Mouse (Mus musculus) layer of hippocampus, adult 11-12 months (tissue): ENCODE measurements around the gene Topors.

ENCODE experiments used
- DNase-seq: peaks from one replicate; pipeline ENCODE4 v3.0.0; 2022; ENCODE audit warnings: low spot score

The Topors gene

DNA sequence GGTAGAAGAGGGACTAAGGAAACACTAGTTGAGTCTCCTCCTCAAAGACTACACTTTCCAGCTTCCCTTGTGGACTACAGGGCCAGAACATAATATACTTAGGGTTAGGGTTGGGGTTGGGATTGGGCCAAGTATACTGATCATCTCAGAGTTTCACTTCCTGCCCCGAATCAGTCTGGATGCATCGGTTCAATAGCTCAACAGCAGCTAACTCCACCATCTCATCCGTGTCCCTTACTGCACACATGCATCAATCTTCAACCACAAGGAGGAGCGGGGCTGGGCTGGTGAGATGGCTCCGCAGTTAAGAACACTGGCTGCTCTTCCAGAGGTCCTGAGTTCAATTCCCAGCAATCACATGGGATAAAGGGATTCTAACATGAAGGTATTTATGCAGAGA is 18.7 kb downstream of the Topors start:
- no peak for DNase-seq

DNA sequence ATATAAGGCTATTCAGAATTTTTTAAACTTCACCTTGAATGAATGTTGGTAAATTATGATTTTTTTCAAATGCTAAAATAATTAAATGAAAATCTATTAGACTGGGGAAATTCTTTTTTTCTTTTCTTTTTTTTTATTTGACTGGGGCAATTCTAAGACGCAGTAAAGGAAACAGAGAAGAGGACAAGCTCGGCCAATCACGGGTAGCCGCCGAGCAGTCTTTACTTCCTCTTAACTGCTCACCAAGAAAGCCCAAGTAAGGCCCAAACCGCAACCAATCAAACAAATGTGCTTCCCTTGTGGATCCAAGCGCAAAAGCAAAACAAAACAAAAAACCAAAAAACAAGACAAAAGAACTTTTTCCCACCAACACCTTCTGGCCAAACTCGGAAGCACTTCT is 25.6 kb downstream of the Topors start:
- DNase-seq = no peak

DNA sequence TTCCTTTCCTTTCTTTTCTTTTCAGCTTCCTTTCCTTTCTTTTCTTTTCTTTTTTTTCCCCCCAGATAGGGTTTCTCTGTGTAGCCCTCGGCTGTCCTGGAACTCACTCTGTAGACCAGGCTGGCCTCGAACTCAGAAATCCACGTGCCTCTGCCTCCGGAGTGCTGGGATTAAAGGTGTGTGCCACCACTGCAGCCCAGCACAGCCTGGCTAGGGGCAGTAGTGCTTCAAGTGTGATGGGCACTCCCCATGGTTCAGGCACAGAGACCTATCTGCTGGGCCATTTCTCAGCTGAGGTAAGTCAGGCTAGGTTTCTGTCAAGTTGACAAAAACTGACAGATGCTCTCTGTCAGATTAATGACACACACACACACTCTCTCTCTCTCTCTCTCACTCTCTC is 26.6 kb downstream of the Topors start:
- DNase-seq = no peak

DNA sequence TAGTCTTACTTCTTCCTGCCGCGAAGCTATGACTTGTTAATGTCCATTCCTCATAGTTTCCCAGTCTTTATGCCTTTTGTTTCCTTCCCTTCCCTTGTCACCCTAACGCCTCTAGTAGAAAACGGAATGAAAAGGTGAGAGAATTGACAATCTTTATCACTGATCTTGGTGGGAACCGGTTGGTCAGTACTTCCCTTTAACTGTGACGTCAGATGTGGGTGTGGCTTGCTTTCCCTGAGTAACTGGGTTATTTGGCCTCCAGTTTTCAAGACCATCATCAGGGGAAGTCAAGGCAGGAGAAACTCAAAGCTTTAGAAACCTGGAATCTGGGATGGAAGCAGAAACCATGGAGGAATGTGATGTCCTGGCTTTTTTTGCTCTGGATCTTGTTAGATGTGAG is 27.7 kb downstream of the Topors start:
- no peak for DNase-seq

DNA sequence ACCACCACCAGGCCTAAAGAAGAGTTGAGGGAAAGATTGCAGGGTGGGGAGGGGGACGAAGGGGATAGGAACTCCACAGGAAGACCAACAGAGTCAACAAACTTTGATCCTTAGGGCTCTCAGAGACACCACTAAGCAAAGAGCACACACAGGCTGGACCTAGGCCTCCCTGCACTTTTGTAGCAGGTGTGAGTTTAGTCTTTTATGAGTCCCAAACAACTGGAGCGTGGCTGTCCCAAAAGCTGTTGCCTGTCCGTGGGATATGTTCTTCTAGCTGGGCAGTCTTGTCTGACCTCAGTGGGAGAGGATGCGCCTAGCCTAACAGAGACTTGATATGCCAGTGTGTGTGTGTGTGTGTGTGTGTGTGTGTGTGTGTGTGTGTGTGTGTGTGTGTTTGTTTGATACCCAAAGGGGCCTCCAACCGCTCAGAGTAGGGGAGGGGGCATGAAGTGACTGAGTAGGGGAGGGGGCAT is 29.3 kb downstream of the Topors start:
- DNase-seq = no peak

DNA sequence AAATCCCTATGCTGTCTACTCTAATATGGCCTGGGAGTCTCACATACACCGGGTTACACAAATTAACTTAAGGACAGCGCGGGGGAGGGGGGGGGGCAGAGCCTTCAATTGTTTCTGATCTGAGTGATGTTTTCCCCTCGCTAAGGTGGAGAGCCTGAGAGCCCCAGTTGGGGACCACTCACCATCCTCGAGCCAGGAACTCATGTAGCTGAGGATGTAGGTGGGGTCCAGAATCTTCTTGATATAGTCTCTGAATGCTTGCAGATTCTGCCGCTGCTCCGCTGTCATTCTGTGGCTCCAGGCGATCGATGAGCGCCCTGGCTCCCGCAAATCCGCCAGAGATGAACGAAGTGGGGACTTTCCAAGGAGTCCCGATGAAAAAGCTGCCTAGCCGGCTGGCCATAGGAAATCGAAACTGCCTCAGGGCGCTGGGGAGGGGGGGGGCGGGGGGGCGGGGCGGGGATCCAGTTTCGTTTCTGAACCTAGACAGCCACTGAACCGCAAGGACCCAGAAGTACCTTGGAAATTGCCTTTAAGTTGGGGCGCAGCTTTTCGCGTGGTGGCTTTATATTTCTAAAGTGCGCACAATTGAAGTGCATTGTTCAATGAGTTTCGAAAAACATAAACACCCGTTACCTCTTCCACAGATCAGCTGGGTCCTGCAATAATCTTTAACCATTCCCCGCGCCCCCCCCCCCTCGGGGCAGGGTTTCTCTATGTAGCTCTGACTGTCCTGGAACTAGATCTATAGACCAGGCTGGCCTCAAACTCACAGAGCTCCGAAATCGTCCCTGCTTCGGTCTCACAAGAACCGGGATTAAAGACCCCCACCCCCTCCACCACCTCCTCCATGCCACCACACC is 30.0 kb downstream of the Topors start, which contains the start of gene Ddx58:
Gene Ddx58 (minus strand): TSS at position 420 of the 863 bp plus-strand sequence.
- peak; percentile 14 for DNase-seq

DNA sequence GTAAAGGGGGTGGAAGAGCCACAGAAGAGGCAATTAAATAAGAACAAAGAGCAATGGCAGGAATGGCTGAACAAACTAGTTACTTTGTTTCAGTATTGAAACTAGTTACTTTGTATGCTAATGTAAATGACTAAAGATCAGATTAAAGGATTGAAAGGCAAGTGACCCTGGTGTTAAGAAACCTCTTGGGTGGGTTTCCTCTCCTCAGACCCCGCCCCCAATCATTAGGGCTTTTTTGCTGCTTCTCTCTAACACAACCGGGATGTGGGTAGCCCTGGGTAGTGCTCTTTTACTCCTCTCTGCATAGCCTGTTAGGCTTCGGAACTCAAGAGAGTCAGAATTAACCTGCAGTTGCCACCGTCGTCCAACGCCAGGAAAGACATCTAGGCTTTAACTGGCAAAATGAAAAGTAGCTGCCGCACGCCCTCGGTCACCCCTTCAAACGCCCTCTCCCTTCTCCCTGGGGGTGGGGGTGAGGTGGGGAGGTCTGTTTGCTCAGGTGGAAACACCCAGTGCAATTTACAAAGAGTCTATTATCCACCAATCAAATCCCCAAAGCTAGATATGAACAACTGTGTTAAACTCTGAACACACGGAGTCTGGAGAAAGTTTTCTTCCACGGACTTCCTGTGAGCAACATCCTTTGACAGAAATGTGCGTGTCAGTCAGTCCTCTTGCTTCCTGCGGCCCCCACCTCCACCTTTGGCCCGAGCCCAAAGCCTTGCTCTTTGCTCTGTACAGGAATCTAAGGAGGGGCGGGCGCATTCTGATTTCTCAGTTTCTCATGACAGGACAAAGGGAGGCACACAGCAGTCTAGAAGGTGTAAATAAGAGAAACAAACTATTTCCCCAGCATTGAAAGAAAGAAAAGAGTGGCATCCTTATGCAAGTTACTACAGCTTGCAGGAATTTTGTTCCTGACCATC is 30.9 kb downstream of the Topors start:
- DNase-seq = peak; percentile 15

DNA sequence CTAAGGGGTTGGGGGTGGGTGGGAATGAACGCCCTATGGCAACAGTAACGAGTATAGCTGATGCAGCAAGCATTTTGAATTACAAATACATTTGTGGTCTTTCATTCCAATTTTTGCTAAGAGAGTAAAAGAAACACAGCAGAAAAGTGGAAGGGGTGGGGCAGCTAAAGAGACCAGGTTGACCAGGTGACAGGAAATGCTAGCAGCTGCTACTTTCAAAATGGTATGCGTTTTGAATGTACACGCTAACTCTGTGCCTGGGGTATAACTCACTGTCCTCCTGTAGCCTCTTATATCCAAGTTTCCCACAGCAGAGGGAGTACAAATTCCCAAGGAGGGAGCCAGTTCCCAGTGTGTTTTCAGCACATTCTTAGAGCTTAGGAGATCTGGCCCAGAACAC is 32.8 kb downstream of the Topors start:
- no peak for DNase-seq

DNA sequence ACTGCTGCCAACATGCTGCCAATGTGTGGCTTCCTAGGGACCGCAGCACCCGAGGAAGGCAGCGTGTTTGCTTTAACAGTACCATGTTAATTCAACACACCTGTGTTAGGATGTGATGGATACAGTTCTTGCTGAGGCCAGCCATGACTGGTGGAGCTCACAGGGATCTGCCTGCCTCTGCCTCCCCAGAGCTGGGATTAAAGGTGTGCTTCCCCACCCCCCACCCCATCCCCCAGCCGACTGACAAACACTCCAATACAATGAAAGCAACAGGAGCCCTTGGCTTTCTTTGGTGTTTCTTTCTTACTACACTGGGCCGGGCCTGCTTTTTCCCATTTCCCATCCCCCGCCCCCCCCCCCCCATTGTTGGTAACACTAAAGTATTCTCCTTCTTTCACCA is 35.4 kb downstream of the Topors start:
- no peak for DNase-seq

DNA sequence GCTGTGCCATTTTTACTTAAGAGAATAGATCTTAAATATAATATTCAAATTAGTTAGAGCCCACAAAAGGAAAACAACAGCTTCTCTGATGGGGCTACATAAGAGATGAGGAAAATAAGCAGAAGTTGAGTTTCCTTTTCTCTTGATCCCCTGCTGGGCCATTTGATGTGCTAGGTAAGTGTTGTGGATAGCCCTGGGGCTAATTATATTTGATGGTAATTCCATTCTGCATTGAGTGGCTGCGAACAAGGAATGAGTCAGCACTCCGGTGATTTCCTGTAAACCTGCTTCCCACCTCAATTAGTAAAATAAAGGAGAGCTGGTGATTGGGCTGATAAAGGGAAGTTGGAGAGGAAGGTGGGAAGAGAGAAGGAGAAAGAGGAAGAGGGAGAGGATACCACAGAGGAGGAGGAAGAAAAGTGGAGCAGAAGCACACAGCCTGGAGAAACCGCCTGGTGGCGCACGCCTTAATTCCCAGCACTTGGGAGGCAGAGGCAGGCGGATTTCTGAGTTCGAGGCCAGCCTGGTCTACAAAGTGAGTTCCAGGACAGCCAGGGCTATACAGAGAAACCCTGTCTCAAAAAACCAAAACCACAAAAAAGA is 36.5 kb downstream of the Topors start:
- DNase-seq = no peak

DNA sequence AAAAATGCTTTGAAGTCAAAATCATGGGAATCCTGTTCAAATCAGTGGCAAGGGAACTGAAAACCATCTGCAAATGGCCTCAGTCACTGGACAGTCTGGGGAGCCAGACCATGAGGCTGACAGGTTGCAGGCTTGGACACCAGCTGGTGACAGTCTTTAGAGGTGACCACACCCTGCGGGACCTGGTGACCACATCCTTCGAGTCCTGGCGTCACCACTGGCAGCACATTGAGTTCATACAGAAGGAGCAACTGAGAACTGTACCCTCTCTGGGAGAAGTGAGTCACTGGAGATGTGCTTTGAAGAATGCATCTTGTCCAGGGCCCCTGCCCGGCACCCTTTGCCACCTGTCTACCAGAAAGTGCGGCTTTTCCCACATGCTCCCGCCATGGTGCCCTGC is 39.9 kb downstream of the Topors start:
- DNase-seq = no peak

DNA sequence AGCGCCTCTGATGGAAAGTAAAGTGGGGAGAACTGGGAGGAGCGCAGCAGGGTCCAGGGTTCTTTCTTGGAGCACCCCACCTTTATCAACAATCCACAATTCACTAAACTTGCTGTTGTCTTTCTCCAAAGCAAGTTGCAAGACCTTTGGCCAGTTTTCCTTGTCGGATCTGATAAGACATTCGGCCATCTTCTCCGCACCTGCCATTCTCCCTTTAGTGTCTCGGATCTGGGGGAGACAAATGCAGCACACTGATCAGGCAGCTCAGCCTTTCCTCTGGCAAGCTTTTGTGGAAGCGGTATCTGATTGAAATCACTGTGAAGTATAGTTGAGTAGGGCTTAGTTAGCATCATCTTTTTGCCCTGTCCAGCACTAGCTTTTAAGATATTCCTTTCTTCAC is 41.8 kb downstream of the Topors start:
- DNase-seq = no peak

DNA sequence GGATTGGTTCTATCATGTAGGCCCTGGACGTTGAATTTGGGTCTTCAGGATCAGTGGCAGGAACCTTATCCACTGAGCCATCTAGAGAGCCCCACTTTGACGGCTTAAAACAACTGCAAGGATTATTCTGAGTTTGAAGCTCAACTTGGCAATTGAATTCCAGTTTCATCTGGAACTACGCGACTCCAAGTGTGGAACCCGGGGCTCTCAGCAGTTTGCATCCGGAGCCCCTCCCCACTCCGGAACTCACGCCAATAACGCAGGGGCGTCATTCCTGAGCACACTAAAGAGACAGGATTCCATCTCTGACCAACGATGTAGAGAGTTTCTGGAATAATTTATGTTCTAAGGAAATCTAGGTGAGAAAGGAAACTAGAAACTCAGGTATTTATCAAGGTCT is 42.5 kb downstream of the Topors start:
- DNase-seq = no peak

DNA sequence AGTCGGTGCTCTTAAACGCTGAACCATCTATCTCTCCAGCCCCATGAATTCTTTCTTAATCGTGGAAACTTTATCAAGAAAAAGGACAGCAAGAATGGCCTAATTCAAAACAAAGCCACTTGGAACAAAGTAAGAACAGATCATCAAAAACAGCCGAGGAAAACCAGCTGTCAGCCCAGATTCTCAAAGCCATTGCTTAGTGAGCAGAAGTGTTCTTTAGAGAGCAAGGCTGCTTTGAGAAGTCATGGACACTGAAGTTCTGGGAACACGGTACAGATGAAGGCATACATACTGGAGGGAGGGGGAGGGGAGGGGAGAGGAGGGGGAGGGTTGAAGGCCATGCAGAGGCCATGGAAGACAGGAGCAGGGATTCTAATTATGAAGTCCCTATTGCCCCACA is 43.6 kb downstream of the Topors start:
- DNase-seq = no peak

DNA sequence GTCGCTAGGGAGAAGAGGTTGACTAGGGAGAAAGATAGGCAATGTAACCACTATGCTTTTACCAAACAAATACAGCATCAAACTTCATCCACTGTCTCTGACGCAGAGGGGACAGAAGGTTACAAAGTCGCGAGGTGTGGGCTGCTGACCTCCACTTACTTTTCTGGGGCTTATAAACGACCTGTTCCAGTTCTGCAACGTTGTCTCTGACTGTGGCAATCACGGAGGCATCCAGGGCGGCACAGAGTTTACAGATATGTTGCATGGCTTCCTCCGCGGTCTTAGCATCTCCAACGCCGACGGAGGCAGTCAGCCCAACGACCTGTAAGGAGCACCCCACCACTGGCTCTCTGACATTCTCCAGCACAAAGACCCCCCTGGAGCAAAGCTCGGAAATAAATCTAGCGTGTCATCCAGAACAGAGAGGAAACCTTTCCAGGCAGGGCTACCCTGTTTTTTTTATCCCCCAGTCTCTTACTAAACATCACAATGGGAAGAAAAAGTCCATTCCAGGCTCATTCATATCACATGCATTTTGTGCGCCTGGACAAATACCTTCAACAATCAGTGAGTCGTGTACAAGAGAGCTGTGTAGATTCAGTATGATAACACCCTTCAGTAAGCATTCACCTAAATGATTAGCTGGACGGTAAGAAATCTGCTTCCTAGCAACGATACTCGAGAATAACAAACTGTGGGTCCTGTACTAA is 47.6 kb downstream of the Topors start:
- no peak for DNase-seq

DNA sequence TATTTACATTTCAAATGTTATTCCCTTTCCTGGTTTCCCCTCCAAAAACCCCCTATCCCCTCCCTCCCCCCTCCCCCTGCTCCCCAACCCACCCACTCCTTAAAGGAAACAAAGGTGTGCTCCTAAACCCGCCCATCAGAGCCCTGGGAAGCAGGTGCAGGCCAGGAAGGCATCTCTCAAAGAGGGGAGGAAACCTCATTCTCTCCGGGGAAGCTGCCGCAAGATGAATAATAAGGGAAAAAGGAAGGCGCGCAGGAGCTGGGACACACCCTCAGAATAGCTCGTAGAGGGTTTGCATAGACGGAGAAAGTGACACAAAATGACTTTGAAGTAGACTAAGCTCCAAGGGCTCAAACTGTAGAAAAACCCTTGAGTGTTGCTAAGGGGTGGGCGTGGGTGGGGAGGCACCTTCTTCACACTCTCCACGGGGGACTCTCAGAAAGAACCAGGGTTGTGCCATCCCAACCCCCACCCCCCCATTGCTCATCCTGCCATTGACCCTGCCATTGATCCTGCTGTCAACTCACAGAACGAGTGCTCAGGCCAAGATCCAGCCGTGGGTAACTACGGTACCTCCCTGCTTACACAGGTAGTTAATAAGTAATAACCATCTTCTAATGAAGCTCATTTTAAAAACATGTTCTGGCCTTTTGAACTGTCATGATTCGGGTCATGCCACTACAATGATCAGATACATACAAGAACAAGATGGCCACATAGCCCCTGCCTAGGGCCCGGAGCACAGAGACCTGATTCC is 48.5 kb downstream of the Topors start:
- DNase-seq = no peak

DNA sequence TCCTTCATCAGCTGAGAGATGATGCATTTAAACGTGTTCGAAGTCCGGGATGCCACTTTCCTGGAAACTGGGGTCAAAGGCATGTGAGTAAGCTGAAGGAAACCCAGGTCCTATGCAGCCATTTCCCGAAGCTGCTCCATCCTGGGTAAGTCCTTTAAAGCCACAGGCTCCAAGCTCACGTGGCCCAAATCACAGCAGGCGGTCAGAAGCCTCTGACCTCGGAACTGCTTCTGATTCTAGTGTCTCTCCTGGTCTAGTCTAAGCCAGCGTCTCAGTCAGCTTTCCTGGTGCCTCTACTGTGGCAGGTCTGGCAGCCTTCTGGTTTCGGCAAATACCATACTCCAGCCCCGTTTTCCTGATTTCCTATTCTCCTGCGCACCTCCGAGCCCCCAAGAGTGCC is 49.2 kb downstream of the Topors start:
- no peak for DNase-seq

DNA sequence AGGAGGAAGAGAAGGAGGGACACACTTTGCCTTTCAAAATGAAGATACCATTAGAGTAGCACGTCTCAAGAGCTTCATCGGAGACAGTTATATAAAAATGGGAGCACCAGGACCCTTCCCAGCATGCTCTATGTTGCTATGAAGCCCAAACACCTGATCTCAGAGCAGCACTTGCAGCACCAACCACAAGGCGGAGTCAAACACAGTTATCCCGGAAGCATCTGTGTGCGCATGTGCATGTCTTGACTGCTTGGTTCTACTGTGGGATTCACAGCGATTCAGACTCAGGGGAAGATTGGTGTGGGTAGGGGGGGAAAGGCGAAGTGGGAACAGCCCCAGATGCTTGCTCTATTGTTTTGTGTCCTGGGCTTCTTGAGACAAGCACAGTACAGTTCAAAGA is 51.3 kb downstream of the Topors start:
- DNase-seq = no peak

DNA sequence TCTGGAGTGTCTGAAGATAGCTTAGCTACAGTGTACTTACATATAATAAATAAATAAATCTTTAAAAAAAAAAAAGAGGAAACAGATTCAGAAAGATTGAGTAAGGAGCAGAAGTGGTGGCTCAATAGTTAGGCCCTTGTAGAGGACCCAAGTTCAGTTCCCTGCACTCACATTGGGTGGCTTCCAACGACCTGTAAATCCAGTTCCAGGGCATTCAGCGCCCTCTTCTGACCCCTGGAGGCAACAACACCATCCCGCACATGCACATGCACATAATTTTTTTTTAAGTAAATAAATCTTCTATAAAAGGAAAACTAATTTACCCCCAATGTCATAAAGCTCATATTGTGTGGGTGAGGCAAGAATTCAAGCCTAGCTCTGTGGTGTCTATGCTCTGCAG is 51.7 kb downstream of the Topors start:
- DNase-seq = no peak

DNA sequence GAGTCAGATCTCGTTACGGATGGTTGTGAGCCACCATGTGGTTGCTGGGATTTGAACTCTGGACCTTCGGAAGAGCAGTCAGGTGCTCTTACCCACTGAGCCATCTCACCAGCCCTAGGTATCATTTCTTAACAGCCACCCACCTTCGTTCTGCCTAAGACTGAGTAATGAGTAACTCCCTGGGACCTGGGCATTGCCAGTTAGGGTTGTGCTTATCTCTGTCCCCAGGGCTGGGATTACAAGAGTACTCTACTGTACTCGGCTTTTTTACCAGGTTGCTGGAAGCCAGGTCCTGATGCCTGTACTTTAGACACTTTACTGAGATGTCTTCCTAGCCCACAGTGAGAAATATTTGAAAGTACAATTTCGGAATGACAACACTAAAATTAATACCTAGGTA is 57.5 kb downstream of the Topors start:
- no peak for DNase-seq
